Mouse (Mus musculus) left cerebral cortex, postnatal 4 days (tissue): ENCODE data around the gene Nomo1. TPM values are rescaled to one million over a fixed set of nuclear protein-coding genes. Genes with fewer than 3 reads are reported as not detected.
A peak's percentile ranks its signal among the peaks of the same experiment; 100 is the strongest.

Source experiments
- DNase-seq: peaks from one replicate; pipeline ENCODE4 v3.0.0-alpha.2; 2022
- intact Hi-C: fragments of 180-260 bp; cut with DNase I; formaldehyde crosslinking; loops from one replicate; pipeline ENCODE4 v1.15.1; 2025
- total RNA-seq, 2 experiments: library from RNA; stranded (reverse); gene quantifications; 2 replicates each; pipeline ENCODE4 v1.2.3; 2021

The Nomo1 gene
- total RNA-seq, 2 experiments from 2014 or later, result 83.3 to 92.5 TPM

DNA sequence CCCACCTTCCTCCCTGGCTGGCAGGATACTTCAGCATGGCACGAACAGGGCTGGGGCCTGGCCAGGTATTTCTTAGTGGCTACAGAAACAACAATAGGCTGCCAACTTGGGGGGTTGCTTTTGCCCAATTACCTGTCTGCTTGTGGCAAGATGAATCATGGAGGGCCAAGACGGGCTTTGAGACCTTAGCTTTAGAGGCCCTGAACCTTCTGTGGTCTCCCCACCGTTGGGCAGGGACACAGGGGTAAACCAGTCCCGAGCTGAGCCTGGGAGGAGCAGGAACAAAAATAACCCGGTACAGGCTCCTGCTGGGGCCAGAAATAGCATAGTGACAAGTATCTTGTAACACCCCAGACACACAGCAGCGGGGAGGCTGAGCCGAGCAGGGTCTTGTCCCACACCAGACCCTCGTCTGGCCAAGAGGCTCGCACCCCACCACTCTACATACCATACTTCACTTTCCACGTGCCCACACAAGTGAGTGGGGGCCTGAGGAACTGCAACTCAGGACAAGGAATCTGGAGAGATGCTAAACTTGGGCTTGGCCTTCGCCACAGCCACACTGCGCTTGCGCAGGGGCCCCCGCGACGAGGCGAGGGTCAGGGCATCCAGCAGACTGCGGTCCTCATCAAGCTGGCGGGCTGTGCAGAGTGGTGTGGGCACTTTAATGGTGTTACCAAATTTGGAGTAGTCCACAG is 64.9 kb downstream of the Nomo1 start:
- DNase-seq, result no peak
- intact Hi-C loops, result loop anchor here (5.0 to 10.0 kb wide), 2 partner anchors 279 to 506 kb away; partner anchors contain the start of gene Myod1

DNA sequence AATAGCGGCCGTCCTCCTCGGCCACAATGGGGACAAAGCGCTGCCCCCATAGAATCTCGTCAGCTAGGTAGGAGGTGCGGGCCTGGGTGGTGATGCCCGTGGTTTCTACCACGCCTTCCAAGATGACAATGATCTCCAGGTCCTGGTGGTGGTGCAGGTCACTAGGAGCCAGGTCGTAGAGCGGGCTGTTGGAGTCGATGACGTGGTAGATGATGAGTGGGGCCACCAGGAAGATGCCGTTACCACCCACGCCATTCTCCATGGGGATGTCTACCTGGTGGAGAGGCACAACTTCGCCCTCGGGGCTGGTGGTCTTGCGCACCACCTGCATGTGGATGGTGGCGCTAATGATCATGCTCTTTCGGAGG is 65.4 kb downstream of the Nomo1 start:
- no peak for DNase-seq
- intact Hi-C loops, result loop anchor here (5.0 to 10.0 kb wide), 2 partner anchors 278 to 506 kb away; partner anchors contain the start of gene Myod1

DNA sequence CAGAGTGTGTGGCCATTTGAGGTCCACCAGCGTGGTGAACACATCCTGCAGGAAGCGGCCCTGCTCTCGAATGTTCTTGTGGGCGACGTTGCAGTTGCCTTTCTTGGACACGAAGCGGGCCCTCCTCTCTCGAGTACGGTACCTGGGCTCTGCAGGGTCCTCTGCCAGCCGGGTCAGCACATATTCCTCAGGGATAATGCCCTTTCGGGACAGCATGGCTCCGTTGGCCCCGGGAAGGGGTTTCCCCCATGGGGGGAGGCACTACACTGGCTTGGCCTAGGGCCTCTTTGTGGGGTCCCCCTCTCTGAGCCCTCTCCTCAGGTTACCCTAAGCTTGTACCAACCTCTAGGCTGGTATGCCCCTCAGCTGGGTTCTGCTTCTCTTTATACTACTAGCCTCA is 66.2 kb downstream of the Nomo1 start:
- no peak for DNase-seq
- intact Hi-C loops, result loop anchor here (2.0 to 10.0 kb wide), 4 partner anchors 81 to 505 kb away; partner anchors contain the start of genes Abcc8 and Myod1

DNA sequence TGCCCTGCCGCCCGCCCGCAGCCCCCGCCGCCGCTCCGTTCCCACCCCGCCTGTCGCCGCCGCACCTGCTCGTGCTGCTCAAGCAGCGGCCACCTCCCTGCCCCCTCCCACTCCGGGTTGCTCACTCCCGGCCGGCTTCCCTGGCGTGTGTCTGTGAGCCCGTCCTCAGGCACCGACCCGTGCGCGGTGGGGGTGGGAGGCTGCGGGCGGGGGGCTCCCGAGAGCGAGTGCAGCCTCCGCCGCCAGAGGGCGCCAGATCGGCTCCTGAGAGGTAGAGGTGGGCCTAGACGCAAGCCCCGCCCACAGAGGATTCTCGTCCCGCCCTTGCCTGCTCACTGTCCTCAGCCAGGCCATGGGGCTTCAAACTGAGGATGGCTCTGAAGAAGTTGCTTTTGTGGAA is 67.1 kb downstream of the Nomo1 start, which contains the start of gene Kcnj11:
Gene Kcnj11 (minus strand): TSS at position 202 of the 400 bp plus-strand sequence.
- intact Hi-C loops, result loop anchor here (2.0 to 5.0 kb wide), 2 partner anchors 80 to 127 kb away; partner anchors contain the start of gene Abcc8
- DNase-seq, result peak; percentile 94

DNA sequence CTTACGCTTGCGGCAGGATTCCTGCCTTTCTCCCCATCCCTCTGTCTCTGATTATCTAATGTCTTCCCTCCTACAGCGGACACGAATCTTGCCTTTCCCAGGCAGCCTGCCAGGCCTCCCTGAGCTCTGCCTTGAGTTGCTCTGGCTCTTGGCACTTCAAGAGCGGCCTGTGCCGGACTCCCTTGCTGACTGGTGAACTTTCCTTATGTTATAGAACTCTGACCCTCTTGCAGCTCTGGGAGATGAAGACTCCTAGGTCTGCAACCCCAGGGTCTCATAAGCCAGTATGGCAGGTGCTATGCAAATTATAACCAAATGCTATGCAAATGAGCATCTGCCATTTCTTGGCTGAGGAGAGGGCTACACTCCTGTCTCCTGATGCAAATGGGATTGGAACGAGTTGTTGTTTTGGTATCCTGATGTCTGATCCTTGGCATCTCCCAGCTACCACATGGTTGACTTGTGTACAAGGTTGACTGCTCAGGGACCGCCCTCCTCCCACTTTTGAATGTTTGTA is 69.6 kb downstream of the Nomo1 start:
- DNase-seq, result peak; percentile 86
- intact Hi-C loops, result loop anchor here (5.0 kb wide), 1 partner anchor 124 kb away; no protein-coding TSS in a partner anchor

DNA sequence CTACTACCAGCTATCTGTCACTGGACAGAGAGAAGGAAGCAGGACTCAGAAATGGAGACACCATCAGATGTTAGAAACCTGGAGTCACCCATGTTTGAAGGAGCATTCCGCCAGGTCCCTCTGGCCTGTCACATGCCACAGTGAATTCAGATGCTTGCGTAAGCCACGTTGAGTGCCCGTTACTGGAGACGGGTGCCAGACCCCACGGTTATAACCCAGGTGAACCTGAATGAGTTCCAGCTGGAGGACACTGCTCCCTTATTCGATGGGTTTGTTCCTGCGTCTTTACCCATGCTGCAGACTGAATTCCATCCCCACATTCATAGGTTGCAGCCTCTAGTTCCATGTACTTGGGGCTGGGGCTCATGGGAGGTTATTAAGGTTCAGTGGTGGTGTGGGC is 70.3 kb downstream of the Nomo1 start:
- no peak for DNase-seq
- intact Hi-C loops, result loop anchor here (5.0 kb wide), 1 partner anchor 124 kb away; no protein-coding TSS in a partner anchor

DNA sequence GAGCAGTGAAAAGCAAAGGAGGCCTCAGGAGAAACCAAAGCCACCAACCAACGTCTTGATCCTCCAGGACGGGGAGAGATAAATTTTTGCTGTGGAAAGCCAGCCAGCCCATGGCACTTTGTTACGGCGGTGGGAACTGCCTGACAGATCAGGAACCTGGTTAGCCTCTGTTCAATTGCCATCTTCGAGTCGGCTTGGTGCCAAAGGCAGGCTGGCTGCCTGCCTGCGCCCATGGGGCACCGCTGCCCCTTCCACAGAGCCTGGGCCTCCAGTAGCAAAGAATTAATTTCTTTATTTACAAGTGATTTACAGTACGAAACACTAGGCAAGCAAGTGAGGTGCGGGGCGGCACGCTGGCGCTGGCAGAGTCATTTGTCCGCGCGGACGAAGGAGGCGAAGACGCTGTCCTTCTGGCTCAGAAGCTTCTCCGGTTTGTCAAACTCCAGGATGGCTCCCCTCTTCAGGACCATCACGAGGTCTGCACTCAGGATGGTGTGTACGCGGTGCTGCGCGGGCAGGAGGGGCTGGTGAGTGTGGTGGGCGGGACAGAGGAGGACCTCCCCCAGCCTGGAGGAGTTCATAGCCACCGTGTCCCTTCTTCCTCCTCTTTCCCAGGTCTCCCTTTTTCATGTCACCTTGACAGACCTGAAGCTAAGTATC is 70.9 kb downstream of the Nomo1 start:
- intact Hi-C loops, result loop anchor here (5.0 kb wide), 1 partner anchor 123 kb away; no protein-coding TSS in a partner anchor

DNA sequence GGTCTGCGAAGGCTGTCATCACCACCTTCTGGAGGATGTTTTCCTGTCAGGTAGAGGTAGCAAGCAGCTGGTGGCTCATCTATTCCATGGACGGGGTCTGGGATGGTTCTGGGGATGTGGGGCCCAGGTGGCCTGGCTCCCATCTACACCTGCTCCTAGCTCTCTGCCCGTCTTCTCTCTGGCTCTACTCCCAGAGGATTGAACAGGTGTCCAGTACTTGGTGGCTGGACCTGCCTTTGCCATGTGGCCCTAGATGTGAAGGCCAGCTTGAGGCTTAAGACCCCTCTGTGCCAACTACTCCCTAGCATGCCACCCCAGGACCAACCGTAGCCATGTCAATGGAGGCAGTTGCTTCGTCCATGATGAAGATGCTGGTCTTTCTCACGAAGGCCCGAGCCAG is 72.0 kb downstream of the Nomo1 start:
- DNase-seq, result no peak
- intact Hi-C loops, result no loop called here

More for the DNA sequence above, 70.9 kb downstream of the Nomo1 start:
- DNase-seq, result peak; percentile 90

DNA sequence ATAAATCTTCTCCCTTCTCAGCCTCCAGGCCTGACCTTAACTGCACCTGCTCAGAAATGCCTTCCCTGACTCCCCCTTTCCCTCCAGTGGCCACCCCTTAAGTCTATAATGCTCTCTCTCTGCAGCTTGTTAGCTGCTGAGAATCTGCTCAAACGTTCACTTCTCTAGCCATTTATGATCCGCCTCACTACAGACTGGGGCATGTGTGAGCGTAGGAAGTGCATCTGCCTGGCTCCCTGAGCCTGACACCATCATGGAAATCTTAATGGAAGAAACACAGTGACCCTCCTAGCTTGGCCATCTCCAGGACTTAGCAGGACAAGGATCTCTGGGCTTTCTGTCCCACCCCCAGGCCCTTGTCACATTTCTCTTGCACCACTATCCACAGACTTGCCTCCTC is 76.6 kb downstream of the Nomo1 start:
- intact Hi-C loops, result no loop called here
- DNase-seq, result no peak

DNA sequence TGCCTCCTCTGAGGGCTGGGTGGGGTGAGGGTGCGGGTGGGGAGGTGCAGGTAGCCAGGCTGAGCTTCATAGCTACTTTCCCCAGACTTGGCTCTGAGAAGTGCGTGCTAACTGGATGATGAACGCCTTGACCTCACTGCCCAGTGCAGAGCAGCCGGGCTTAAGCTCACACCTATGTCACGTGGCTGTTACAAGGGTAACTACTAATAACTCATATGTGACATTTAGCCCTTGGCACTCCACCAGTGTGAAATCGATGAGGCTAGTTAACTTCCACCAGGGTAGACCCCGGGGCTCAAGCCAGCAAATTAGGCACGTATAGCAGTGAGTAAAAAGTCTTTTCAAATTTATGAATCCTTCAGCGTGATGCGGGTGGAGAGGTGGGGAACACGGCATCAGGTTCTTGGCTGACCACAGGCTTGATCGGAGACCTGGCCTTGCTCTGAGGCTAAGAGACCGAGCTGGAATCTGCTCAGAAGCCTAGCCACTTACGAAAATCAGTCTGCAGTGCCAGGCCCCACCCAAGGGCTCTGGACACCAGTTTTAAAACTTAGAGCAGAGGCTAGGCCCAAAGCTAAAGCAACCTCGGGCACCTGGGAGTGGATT is 77.8 kb downstream of the Nomo1 start:
- DNase-seq, result no peak
- intact Hi-C loops, result no loop called here

DNA sequence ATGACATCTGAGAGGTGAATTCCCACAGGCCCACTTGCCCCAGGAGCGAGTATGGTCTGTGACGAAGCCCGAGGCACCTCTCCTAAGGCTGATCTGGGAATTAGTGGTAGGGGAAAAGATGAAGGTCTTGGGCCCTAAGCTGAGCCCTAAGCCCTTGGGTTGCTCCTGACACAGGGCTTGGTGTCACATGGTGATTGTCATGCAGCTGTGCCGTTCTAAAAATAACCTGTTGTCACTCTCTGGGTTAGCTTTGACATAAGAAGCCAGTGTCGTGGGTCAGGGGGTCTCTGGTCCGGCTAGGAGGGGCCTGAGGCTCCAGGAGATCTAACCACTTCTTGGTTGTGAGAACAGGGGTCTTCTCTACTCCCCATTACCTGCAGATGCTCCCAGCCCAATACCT is 78.4 kb downstream of the Nomo1 start:
- intact Hi-C loops, result no loop called here
- DNase-seq, result no peak

DNA sequence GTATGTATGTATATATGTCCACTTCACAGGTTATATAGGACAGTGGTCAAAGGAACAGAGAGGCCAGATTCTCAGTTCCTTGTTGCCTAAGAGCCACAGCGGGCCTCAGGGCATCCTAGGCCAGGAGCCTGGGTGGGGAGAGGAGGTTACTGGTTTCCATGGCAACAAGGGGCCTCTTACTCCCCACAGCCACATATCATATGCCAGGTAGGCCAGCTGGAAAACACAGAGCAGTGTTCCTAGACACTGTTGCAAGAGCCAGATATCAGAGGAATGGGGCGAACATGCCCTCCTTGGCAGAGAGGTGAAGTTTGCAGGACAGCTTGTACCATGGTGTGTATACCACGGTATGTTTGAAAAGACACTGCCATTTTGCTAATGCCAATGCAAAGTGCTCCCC is 79.9 kb downstream of the Nomo1 start:
- intact Hi-C loops, result no loop called here
- DNase-seq, result peak; percentile 50

DNA sequence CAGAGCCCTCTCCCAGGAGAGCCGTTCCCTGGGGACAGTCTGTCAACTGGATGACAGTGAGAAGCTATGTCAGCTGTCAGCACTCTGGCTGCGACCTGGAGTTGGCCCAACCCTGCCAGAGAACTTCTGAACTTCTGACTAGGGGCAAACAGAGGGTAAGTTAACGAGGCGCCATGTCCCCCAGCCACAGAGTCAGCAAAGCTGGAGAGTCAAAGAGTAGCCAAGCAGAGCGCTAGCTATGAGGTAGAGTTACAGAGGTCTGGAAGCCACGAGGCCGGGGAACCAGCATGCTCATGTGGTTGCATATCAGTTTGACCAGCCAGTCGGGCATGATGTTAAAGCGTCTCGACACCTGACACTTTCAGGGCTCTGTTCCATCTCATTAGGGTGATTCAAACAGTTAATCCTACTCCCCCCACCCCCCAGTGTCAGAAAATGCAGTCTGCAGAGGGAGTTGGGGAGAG is 82.7 kb downstream of the Nomo1 start:
- peak; percentile 57 for DNase-seq

DNA sequence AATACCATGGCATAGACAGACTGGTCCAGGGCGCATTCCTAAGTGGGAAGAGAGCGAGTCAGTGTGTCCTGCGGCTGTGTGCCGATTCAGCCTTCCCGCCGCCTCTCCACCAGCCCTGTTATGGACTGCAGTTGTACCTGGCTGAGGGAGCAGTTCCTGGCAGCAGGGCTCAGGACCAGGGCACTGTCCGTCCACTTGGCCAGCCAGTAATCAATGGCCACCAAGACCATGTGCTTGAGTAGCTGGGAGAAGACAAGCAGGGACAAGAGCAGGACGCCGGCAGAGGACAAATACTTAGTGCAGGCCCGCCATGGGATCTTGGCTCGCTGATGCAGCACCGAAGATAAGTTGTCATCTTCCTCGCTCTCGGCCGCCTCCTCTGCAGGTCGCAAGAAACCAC is 83.5 kb downstream of the Nomo1 start:
- intact Hi-C loops, result no loop called here
- no peak for DNase-seq

More for the DNA sequence above, 82.7 kb downstream of the Nomo1 start:
- intact Hi-C loops, result no loop called here

DNA sequence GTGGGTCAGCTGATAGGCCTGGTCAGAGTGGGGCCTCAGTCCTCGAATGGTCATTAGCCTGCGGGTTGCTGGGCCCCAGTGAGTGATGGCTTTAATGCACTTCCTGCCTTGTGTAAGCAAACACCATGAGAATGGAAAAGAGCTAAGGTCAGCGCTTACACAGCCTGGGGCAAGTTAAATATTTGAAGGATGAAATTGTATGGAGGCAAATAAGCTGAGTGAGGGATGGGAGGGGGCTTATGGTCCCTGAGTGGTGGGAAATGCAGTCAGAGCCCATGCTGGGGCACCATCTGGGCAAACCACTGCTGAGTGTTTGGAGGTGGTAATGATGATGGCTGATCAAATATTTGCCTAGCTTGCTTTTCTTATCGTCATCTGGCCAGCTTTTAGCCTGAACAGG is 89.5 kb downstream of the Nomo1 start:
- intact Hi-C loops, result no loop called here

DNA sequence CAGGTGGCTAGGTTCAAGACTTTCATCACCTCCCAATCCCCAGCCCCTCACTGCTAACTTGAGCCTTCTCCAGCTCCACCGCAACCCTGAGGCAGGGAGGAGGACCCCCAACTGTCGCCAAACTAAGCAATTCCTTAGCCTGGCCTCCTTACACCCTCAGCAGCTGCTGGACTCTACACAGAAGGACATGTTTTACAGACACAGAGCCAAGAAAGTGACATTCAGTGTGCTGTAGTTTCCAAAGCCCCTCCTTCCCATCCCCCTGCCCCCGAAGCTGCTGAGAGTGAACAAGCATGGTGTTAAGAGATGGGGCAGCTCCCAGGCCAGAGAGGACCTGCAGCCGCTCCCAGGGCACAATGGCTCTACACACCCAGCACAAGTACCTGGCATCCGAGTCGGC is 91.0 kb downstream of the Nomo1 start:
- intact Hi-C loops, result no loop called here
- no peak for DNase-seq

More for the DNA sequence above, 89.5 kb downstream of the Nomo1 start:
- DNase-seq, result no peak

DNA sequence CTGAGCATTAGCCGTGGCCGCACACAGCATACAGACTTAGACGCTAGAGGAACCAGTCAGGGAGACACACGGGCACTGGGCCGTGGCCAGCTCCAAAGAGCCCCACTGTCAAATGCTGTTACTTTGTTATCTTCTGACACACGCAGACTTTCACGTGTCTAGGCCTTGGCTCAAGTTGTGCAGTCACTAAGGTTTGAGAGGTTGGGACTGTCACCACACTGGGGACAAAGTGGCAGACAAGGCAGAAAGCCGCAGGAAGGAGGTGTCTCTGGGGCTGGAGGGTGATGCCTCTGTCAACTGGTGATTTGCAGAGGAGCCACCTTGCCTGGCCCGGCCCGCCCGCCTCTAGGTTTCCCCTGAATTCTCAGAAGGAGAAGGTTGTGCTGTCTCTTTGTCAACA is 91.8 kb downstream of the Nomo1 start:
- no peak for DNase-seq
- intact Hi-C loops, result no loop called here

DNA sequence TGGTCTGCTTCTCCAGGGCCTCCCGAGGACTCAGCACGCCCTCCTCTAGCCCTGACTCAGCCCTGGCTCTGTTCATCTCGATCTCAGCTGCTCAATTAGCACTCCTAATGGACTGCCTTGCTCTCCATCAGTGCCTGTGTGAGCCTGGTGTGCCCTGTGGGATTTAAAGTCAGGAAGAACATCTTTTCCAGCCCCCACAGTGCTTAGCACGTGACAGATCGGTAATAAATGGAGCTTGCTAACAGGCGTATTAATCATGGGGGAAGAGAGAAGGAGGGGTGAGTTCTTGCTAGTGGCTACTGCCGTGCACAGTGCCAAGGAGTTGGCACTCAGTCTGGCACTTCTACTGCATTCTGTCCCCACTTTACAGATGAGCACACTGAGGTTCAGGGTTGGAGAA is 94.7 kb downstream of the Nomo1 start:
- no peak for DNase-seq
- intact Hi-C loops, result no loop called here

DNA sequence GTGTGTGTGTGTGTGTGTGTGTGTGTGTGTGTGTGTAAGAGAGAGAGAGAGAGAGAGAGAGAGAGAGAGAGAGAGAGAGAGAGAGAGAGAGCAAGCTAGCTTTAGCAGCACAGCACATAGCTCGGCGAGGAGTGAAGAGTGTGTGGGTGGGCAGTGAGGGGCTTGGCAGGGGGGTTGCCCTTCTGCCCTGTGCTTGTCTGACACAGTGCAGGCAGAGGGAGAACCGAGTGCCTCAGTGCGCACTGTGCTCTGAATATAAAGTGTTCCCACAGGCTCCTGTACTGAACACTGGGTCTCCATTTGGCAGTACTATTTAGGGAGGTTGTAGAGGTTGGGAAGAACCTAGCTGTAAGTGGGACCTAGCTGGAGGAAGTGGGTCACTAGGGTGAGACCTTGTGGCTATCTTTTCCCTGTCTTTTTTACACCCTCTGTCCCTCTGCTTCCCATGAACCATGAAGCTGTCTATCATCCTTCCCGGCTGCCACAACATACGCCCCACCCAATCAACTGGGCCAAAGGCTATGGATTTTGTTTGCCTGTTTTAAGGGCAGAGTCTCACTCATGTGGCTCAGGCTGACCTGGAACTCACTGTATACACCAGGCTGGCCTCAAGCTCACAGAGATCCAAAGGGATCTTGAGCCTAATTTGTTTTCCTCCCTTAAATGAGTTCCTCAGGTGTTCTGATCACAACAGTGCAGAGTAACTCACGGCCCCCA is 96.1 kb downstream of the Nomo1 start:
- intact Hi-C loops, result no loop called here
- DNase-seq, result no peak

DNA sequence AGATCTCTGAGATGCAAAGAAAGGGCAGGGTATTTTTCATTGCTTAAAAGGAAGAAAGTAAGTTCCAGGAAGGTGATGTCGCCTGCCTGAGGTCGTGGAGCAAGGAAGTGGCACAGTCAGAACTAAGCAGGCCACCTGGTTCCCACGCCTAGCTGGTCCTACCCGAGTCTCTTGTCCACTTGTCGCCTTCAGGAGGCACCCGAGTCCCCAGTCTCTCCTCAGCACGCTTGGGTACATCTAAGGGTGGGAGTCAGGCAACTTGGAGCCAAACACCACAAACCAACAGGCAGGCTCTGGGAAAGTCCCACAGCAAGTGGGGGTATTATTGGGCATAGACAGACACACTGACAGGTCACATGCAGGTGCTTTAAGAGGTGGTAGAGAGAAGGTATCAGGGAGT is 97.2 kb downstream of the Nomo1 start:
- no peak for DNase-seq
- intact Hi-C loops, result no loop called here
